Mouse (Mus musculus) G1E-ER4 (cell line): Measurements from ENCODE around the gene Sbk1. TPM values are rescaled to one million over a fixed set of nuclear protein-coding genes. Genes with fewer than 3 reads are reported as not detected.

ENCODE experiments used
- GATA1 ChIP-seq: IDR thresholded peaks from one replicate; pipeline ENCODE4 v1.8.0; 2012; ENCODE audit warnings: low read length, inconsistent platforms
- polyA plus RNA-seq: library from polyadenylated mRNA; stranded (reverse); fragments of >175 nt; gene quantifications from 2 replicates; pipeline ENCODE4 v1.2.3, GENCODE M21; 2012

Sbk1 gene
- polyA plus RNA-seq, 1 experiment = 0.49 TPM

DNA sequence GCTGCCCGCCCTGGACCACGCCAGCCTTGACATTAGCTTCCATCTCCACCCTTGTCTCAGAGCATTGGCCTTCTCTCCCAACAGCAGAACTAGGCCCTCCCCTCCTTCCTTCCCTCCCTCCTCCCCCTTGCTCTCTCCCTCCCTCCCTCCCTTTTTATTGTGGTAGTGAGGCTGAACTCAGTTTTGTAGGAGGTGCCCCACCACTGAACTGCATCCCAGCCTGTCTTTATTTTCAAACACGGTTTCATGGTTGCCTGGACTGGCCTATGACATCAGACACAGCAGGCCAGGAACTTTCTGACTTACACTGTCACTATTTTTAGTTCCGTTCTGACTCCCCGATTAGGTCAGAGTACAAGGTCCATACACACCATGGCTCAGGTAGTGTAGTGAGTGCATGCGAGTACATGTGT, 67.8 kb downstream of the Sbk1 start:
- no peak for TF ChIP-seq GATA1

DNA sequence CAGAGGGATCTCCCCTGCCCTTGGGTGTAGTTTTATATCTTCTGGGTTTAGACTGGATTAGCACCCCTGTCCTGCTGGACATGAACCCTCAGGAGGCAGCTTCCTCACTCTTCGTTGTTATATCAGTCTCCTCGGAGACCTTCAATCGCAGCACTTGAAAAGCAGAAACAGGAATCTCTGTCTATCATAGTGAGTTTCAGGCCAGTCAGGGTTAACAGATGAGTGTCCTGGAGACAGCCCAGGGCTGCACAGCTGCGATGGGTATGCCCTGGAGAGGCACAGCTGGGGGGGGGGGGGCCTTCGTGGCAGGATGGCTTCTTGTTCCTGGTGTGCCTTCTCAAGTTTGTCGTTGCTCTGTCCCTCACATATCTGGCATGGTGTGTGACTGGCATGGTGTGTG, 68.5 kb downstream of the Sbk1 start:
- TF ChIP-seq GATA1 = no peak

Other genes with a start within 250 kb of the Sbk1 start
- gene Gsg1l, start 190.2 kb upstream of the Sbk1 start, polyA plus RNA-seq = 0.02 TPM in 1 of 2 replicates, not detected in the other
- 109 and 197 TPM in 2 replicates for gene Xpo6, start 72.1 kb upstream of the Sbk1 start, polyA plus RNA-seq
- gene Lat, start 97.0 kb downstream of the Sbk1 start, polyA plus RNA-seq = 39.8 and 40.7 TPM in 2 replicates
- gene Spns1, start 104.8 kb downstream of the Sbk1 start, polyA plus RNA-seq = 73.9 and 89.7 TPM in 2 replicates
- 5.3 and 5.9 TPM in 2 replicates for gene Nfatc2ip, start 124.1 kb downstream of the Sbk1 start, polyA plus RNA-seq
- not detected in 2 replicates for gene Cd19, start 142.3 kb downstream of the Sbk1 start, polyA plus RNA-seq
- gene Rabep2, start 156.1 kb downstream of the Sbk1 start, polyA plus RNA-seq = 30.3 and 38.5 TPM in 2 replicates
- gene Atp2a1, start 190.5 kb downstream of the Sbk1 start, polyA plus RNA-seq = not detected in 2 replicates
- gene Sh2b1, start 202.8 kb downstream of the Sbk1 start, polyA plus RNA-seq = 76.8 and 80.0 TPM in 2 replicates
- 56.0 and 136 TPM in 2 replicates for gene Tufm, start 214.7 kb downstream of the Sbk1 start, polyA plus RNA-seq
- 756 and 802 TPM in 2 replicates for gene Atxn2l, start 230.8 kb downstream of the Sbk1 start, polyA plus RNA-seq